Comparison of ENCODE assay signal across 17 mouse cellular contexts in the genomic region with DNA sequence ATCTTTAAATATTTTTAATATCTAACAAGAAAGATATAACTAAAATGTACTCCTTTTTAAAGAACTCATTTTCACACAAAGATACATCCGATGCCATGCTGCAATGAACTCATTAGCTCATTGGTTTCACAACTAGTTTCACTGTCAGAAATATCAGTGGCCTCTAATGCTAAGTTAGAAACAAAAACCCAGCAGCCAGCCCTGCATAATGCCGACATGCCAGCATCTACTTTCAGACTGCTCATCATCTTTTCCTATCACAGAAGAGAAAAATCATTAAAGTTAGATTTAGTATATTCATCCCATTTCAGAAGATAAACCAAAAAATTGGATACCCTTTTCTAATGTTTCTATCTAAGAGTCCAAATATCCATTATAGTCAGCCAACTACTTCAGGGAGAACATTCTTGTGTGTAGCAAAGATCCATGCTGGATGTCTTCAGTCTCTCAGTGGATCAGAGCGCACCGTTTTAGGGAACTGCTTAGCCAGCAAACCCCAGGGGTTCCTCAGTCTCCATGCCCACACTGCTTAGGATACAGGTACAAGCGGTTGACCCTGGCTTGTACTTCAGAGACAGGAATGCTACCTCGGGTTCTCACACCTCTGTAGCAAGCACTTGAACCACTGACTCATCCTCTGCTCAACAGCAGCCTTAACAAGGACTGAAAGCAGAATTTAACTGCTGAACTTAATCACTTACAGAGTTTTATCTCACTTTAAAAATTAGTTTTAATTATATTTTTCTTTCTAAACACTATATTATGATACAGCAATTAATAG.
A peak's percentile ranks its signal among the peaks of the same experiment; 100 is the strongest.
DNase-seq lines count a peak whose midpoint lies in the region.
"Had no signal": no experiment of that assay in that cellular context is flagged by ENCODE, and none has a peak within 500 bp of the region (broad histone marks: within the 10 kb centered on the region; RNA-seq: fewer than 3 reads in every experiment).

No protein-coding gene starts in this region.

- DNase-seq in cerebellum, adult 11-12 months: peak; percentile 9
- DNase-seq in cerebellum, adult 11 months: no peak
- DNase-seq in cerebellum, postnatal 10 days: peak; percentile 12 to 18
- DNase-seq in cerebellum, postnatal 4 days (ENCODE audit: low spot score in 2 of 2): no peak
- DNase-seq in A20 (ENCODE audit: low read depth, low spot score) (peak; percentile 79), adipocyte (ENCODE audit: low spot score) (no peak)
- peak; percentile 7 to 16 for DNase-seq in cerebellum, postnatal 36 days
- DNase-seq: adrenal gland, adult 8-10 months; adrenal gland, postnatal 25 days; B cell, adult 2 months; embryo, embryonic 11 days; gastrocnemius, postnatal 10 days; gastrocnemius, postnatal 36 days; heart, adult 2 months; heart, postnatal 14 days; heart, postnatal 4 days; kidney, adult 18-20 months had no signal

Comparison
In these comparisons a context has a peak if more than half of its experiments do, and no peak if none do; other contexts are left out.
1. DNase-seq: peak in cerebellum, adult 11-12 months (single experiment), cerebellum, postnatal 10 days (2 of 2), A20 (single experiment) and cerebellum, postnatal 36 days (2 of 2); none in cerebellum, adult 11 months (single experiment), cerebellum, postnatal 4 days (0 of 2) and adipocyte (single experiment).